Mouse (Mus musculus): ENCODE results near the gene Hecw2. TPM values are rescaled to one million over a fixed set of nuclear protein-coding genes. Genes with fewer than 3 reads are reported as not detected.

The Hecw2 gene
- polyA plus RNA-seq, 1 experiment from 2014 or later = 2.8 TPM

DNA sequence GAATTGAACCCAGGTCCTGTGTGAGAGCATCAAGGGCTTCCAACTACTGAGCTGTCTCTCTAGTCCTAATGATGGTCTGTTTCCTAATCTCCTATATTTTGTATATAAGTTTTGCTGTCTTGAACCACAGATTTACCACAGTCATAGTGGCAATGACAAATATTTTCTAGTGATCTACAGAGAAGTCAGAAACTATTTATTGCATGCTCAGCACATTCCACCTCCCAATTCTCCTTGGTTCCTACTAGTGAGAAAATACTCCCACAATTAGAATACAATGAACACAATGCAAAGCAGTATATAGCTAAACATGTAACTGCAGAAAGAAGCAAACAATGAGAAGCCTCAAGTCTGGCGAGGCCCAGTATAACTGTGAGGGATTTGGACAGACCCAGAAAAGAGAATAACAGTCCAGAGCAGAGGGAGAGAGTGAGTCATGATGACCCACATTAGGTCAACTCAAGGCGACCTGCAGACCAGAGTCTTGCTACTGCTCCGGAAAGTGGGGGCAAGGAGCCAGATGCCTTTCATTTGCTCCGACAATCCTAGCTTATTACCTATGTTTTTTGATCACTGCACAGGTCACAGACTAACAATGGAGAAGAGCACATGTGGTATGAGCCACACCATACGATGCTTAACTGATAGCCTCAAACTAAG lies 73.8 kb downstream of the Hecw2 start:
- Histone ChIP-seq H3K36me3 (ENCODE audit: control insufficient read depth, insufficient read depth, low read length) (no peaks in the 10 kb centered on the region), H3K27ac (ENCODE audit: low read length) (no peak overlapping the region), H3K9ac (ENCODE audit: low read length) (no peak overlapping the region), H3K4me1 (ENCODE audit: control insufficient read depth, insufficient read depth, low read length) (no peaks in the 10 kb centered on the region; the same call in 1 of the 2 replicates), H3K4me3 (replicated peaks; ENCODE audit: low read length) (no peak overlapping the region), H3K9me3 (replicated peaks; ENCODE audit: control insufficient read depth, low read length) (no peaks in the 10 kb centered on the region), H3K4me2 (ENCODE audit: low read depth, low read length) (no peak overlapping the region), H3K27me3 (ENCODE audit: control insufficient read depth, insufficient read depth, low read length) (no peaks in the 10 kb centered on the region)
- 86% methylated on average over 5 of the region's 5 CpGs for WGBS
- no peak for ATAC-seq (ENCODE audit: insufficient read depth, low FRiP score)

DNA sequence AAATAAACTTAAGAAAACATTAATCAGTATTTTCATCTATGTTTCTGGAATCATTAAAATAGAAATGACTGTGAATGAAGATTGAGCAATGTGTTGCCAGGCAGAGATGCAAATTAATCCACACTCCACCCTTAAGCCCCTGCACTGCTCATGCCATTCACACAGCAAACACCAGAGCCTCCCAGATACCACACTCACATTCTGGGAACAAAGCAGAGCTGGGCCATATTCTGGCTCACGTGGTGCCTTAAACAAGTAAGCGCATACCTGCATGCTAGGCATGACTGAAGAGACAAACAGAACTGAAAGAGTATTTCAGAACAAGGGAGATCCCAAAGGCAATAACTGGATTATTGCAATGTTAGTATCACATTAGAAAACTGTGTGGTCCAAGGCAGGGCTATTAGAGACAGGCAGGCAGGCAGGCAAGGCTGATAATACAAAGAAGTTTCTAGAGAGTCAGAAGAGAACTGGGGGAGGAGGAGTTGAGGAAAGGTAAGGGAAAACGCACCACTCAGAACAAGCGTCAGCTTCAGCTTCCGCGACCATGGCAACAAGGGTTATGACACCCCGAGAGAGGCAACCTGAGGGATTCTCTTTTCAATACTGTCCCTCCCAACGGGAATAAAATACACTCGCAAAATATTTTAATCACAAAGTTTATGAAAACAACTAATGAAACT lies 75.2 kb downstream of the Hecw2 start:
- H3K36me3 ChIP-seq (ENCODE audit: control insufficient read depth, insufficient read depth, low read length) = no peaks in the 10 kb centered on the region
- no peaks in the 10 kb centered on the region for H3K27me3 ChIP-seq (ENCODE audit: control insufficient read depth, insufficient read depth, low read length)
- H3K27ac ChIP-seq (ENCODE audit: low read length) = no peak overlapping the region
- H3K9me3 ChIP-seq (replicated peaks; ENCODE audit: control insufficient read depth, low read length) = no peaks in the 10 kb centered on the region
- ATAC-seq (ENCODE audit: insufficient read depth, low FRiP score) = no peak
- no peak overlapping the region for H3K4me3 ChIP-seq (replicated peaks; ENCODE audit: low read length)
- H3K4me1 ChIP-seq (ENCODE audit: control insufficient read depth, insufficient read depth, low read length) = no peaks in the 10 kb centered on the region; the same call in 1 of the 2 replicates
- 74% methylated on average over 9 of the region's 9 CpGs for WGBS
- no peak overlapping the region for H3K9ac ChIP-seq (ENCODE audit: low read length)
- H3K4me2 ChIP-seq (ENCODE audit: low read depth, low read length) = no peak overlapping the region

- Histone ChIP-seq H3K4me3 (replicated peaks; ENCODE audit: low read length) (no peak overlapping the region), H3K4me2 (ENCODE audit: low read depth, low read length) (no peak overlapping the region), H3K27me3 (ENCODE audit: control insufficient read depth, insufficient read depth, low read length) (no peaks in the 10 kb centered on the region), H3K9ac (ENCODE audit: low read length) (no peak overlapping the region), H3K4me1 (ENCODE audit: control insufficient read depth, insufficient read depth, low read length) (no peaks in the 10 kb centered on the region; the same call in 1 of the 2 replicates), H3K36me3 (ENCODE audit: control insufficient read depth, insufficient read depth, low read length) (no peaks in the 10 kb centered on the region), H3K9me3 (replicated peaks; ENCODE audit: control insufficient read depth, low read length) (no peaks in the 10 kb centered on the region), H3K27ac (ENCODE audit: low read length) (no peak overlapping the region)
- WGBS = 65% methylated on average over 8 of the region's 8 CpGs
- no peak for ATAC-seq (ENCODE audit: insufficient read depth, low FRiP score)
These were observed 76.5 kb downstream of the Hecw2 start for GRCm38 (mm10) chr1:54118342-54118973.

DNA sequence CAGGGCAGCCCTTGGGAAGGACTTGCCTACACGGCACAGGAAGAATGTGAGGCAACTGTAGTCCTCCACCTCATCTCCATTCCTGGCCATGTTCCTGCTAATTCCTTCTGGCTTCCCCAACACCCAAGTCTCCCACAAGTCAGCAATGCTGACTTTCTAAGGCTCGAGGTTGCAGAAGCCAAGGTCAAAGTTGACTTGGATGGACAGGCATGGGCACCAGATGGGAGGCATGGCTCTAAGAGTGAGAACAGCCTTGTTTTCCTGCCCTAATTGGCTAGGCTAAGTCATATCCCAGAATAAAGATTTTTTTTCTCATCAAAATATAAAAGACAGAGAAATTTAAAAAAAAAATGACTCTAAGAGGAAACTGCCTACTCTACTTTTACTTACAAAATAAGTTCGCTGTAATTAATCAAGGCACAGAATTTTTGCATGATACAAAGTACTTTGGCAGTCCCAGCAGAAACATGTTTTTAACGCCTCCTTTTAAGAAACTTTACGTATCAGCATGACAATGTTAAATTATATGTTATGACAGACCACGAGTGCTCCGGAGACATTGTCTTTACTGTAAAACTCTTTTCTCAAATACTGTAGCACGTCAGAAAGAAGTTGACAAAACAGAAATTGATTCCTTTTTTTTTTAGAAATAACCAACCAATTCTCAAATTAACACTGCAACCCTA lies 83.9 kb downstream of the Hecw2 start:
- no peaks in the 10 kb centered on the region for H3K9me3 ChIP-seq (replicated peaks; ENCODE audit: control insufficient read depth, low read length)
- ATAC-seq (ENCODE audit: insufficient read depth, low FRiP score) = no peak
- H3K4me3 ChIP-seq (replicated peaks; ENCODE audit: low read length) = no peak overlapping the region
- no peaks in the 10 kb centered on the region for H3K36me3 ChIP-seq (ENCODE audit: control insufficient read depth, insufficient read depth, low read length)
- 65% methylated on average over 8 of the region's 8 CpGs for WGBS
- no peaks in the 10 kb centered on the region for H3K27me3 ChIP-seq (ENCODE audit: control insufficient read depth, insufficient read depth, low read length)
- H3K4me1 ChIP-seq (ENCODE audit: control insufficient read depth, insufficient read depth, low read length) = no peaks in the 10 kb centered on the region
- H3K27ac ChIP-seq (ENCODE audit: low read length) = no peak overlapping the region
- no peak overlapping the region for H3K4me2 ChIP-seq (ENCODE audit: low read depth, low read length)
- no peak overlapping the region for H3K9ac ChIP-seq (ENCODE audit: low read length)

DNA sequence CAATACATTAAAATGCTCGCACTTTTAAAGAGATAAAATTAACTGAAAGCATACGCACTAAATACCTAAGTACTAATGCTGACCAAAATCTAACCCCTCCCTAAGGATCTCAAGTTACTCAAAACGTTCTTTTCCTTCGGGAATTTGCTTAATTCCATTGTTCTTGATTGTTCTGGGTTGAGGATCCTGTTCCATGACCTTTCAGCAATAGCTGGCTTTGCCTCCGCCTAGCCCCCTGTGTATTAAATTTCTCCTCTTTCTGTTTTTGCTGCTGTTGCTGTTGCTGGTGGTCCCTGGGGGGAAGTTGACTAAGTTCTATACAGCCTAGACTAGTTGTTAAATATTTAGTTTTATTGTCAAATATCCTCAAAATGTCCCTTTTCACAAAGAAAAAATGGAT lies 85.7 kb downstream of the Hecw2 start:
- no peak overlapping the region for H3K4me2 ChIP-seq (ENCODE audit: low read depth, low read length)
- no peaks in the 10 kb centered on the region for H3K9me3 ChIP-seq (replicated peaks; ENCODE audit: control insufficient read depth, low read length)
- H3K4me3 ChIP-seq (replicated peaks; ENCODE audit: low read length) = no peak overlapping the region
- 59% methylated on average over 5 of the region's 5 CpGs for WGBS
- H3K27ac ChIP-seq (ENCODE audit: low read length) = no peak overlapping the region
- ATAC-seq (ENCODE audit: insufficient read depth, low FRiP score) = no peak
- H3K36me3 ChIP-seq (ENCODE audit: control insufficient read depth, insufficient read depth, low read length) = no peaks in the 10 kb centered on the region
- no peaks in the 10 kb centered on the region for H3K4me1 ChIP-seq (ENCODE audit: control insufficient read depth, insufficient read depth, low read length)
- H3K27me3 ChIP-seq (ENCODE audit: control insufficient read depth, insufficient read depth, low read length) = no peaks in the 10 kb centered on the region
- H3K9ac ChIP-seq (ENCODE audit: low read length) = no peak overlapping the region

DNA sequence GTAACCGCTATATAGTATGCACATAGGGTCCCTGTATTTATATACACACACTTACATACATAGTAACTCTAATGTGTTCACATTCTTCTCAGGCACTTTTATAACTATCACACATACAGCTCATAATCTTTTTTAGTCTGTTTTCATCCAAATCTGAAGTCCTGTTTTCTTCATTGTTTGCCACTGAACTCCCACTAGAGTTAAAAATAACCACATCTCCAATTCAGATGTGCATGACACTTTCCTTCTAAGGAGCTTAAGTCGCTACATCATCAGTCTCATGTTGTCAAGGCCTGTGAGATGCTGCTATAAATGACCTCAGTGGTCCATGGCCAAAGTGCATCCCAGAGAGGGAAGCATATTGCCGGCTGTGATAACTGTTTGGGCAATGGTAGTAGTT lies 88.2 kb downstream of the Hecw2 start:
- no peak for ATAC-seq (ENCODE audit: insufficient read depth, low FRiP score)
- Histone ChIP-seq H3K4me1 (ENCODE audit: control insufficient read depth, insufficient read depth, low read length) (no peaks in the 10 kb centered on the region), H3K9me3 (replicated peaks; ENCODE audit: control insufficient read depth, low read length) (no peaks in the 10 kb centered on the region), H3K27ac (ENCODE audit: low read length) (no peak overlapping the region), H3K4me3 (replicated peaks; ENCODE audit: low read length) (no peak overlapping the region), H3K36me3 (ENCODE audit: control insufficient read depth, insufficient read depth, low read length) (no peaks in the 10 kb centered on the region), H3K4me2 (ENCODE audit: low read depth, low read length) (no peak overlapping the region), H3K27me3 (ENCODE audit: control insufficient read depth, insufficient read depth, low read length) (no peaks in the 10 kb centered on the region), H3K9ac (ENCODE audit: low read length) (no peak overlapping the region)
- 88% methylated on average over 3 of the region's 3 CpGs for WGBS

- no peaks in the 10 kb centered on the region for H3K4me1 ChIP-seq (ENCODE audit: control insufficient read depth, insufficient read depth, low read length)
- ATAC-seq (ENCODE audit: insufficient read depth, low FRiP score) = no peak
- H3K9ac ChIP-seq (ENCODE audit: low read length) = no peak overlapping the region
- no peaks in the 10 kb centered on the region for H3K9me3 ChIP-seq (replicated peaks; ENCODE audit: control insufficient read depth, low read length)
- H3K4me3 ChIP-seq (replicated peaks; ENCODE audit: low read length) = no peak overlapping the region
- WGBS = 83% methylated on average over 3 of the region's 3 CpGs
- H3K4me2 ChIP-seq (ENCODE audit: low read depth, low read length) = no peak overlapping the region
- H3K27ac ChIP-seq (ENCODE audit: low read length) = no peak overlapping the region
- no peaks in the 10 kb centered on the region for H3K27me3 ChIP-seq (ENCODE audit: control insufficient read depth, insufficient read depth, low read length)
- no peaks in the 10 kb centered on the region for H3K36me3 ChIP-seq (ENCODE audit: control insufficient read depth, insufficient read depth, low read length)
These were observed 115.3 kb downstream of the Hecw2 start for GRCm38 (mm10) chr1:54079708-54080107.

- Histone ChIP-seq H3K27me3 (ENCODE audit: control insufficient read depth, insufficient read depth, low read length) (no peaks in the 10 kb centered on the region), H3K4me3 (replicated peaks; ENCODE audit: low read length) (no peak overlapping the region), H3K36me3 (ENCODE audit: control insufficient read depth, insufficient read depth, low read length) (no peaks in the 10 kb centered on the region), H3K9ac (ENCODE audit: low read length) (no peak overlapping the region), H3K4me1 (ENCODE audit: control insufficient read depth, insufficient read depth, low read length) (no peaks in the 10 kb centered on the region), H3K9me3 (replicated peaks; ENCODE audit: control insufficient read depth, low read length) (no peaks in the 10 kb centered on the region), H3K27ac (ENCODE audit: low read length) (no peak overlapping the region), H3K4me2 (ENCODE audit: low read depth, low read length) (no peak overlapping the region)
- ATAC-seq (ENCODE audit: insufficient read depth, low FRiP score) = no peak
- WGBS = 48% methylated on average over 1 of the region's 1 CpGs
These were observed 120.5 kb downstream of the Hecw2 start for GRCm38 (mm10) chr1:54074456-54074855.

GRCm38 (mm10) chr1:54070121-54070520 lies 124.8 kb downstream of the Hecw2 start:
- no peak overlapping the region for H3K27ac ChIP-seq (ENCODE audit: low read length)
- no peaks in the 10 kb centered on the region for H3K36me3 ChIP-seq (ENCODE audit: control insufficient read depth, insufficient read depth, low read length)
- H3K9me3 ChIP-seq (replicated peaks; ENCODE audit: control insufficient read depth, low read length) = no peaks in the 10 kb centered on the region
- ATAC-seq (ENCODE audit: insufficient read depth, low FRiP score) = no peak
- WGBS = 82% methylated on average over 2 of the region's 2 CpGs
- no peak overlapping the region for H3K4me3 ChIP-seq (replicated peaks; ENCODE audit: low read length)
- H3K27me3 ChIP-seq (ENCODE audit: control insufficient read depth, insufficient read depth, low read length) = no peaks in the 10 kb centered on the region
- no peak overlapping the region for H3K4me2 ChIP-seq (ENCODE audit: low read depth, low read length)
- H3K9ac ChIP-seq (ENCODE audit: low read length) = no peak overlapping the region
- H3K4me1 ChIP-seq (ENCODE audit: control insufficient read depth, insufficient read depth, low read length) = no peaks in the 10 kb centered on the region
